Mouse (Mus musculus): ENCODE results near the gene Gm45713.
"Not testable (repeated sequence)": the region's sequence is repeated elsewhere in the genome, so short reads cannot be mapped to it uniquely, and the experiment has no call there.

Gm45713 gene

DNA sequence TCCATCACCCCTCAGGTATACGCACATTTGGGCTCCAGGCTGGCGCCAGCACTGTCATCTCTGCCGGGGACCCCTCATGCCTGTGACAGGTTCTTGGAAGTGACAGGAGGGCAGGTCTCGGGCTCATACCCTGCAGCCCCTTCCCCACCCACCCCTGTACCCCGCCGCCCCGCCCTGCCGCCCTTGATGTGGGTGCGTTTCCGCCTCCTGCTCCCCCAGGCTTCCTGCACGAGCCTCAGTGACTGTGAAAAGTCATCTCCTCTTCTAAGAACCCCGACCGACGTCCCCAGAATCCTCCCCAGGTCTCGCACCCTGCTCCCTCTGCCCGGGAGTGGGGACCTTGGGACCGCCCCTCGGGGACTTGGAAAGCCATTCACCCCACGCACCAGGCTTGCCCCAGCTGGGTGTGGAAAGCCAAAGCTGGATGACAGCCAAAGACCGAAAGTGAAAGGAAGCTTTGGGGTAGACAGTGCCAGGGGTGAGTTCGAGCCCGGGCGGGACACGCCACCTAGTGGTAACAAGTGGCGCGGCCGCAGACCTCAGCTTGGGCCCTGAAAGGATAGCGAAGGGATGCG lies at the start of gene Gm45713, which contains the start of gene Flt3l:
TSS of gene Gm45713 (minus strand) at position 239 of the 575 bp plus-strand sequence.
TSS of gene Flt3l (minus strand) at position 440 of the 575 bp plus-strand sequence.
- peak; percentile 84 for DNase-seq (ENCODE audit: low read depth)

DNA sequence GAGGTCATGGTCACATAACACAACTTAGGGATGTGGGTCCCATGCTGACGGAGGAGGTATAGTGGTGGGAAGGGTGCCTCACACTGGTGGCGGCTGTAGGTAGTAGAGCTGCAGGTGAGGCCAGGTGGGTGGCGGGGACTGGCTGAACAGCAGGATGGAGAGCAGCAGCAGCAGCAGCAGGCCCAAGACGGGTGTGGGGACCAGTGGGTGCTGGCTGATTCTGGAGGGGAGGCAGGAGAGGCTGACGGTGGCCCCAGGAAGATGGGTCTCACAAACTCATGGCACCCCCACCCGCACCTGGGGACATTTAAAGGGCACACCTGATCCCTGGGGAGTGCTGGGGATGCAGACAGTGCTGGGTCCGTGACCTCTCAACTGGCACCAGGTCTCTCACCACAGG lies 47.6 kb upstream of the Gm45713 start:
- DNase-seq (ENCODE audit: low read depth), result no peak

DNA sequence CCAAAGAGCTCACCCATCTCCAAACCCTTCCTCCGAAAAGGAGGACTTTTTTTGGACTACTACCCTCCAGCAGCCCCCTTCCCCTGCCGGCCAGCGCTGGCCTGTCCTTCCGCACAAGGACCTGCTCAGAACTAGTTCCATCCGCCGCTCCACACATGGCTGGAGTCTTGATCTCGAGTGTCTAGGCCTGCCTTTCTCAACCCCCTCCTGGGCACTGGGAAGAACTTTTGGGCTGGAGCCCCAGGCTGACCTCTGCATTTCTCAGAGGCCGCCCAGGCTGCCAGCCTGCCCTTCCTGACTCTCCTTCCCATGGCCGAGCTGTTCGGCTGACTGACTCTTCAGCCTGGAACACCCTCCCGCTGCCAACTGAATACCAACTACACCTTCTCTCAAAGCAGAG lies 46.6 kb upstream of the Gm45713 start:
- DNase-seq (ENCODE audit: low read depth), result no peak

DNA sequence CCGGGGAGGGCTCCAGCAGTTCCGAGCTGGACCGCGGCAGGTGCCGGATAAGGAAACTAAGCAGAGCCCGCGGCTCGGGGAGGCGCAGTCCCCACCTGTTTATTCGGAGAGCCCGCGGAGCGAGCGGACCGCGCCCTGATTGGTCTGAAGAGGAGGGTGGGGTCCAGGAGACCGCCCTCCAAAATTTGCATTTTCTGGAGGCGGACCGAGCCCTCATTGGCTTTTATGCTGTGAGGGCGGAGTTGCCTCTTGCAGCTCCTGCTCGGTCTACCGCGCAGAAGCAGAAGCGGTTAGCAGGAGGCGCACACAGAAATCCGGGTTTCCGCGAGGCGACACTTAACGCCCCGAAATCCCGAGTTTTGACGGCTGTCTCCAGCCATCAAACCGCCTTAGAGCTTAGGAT lies 46.2 kb upstream of the Gm45713 start:
- DNase-seq (ENCODE audit: low read depth), result peak; percentile 89

DNA sequence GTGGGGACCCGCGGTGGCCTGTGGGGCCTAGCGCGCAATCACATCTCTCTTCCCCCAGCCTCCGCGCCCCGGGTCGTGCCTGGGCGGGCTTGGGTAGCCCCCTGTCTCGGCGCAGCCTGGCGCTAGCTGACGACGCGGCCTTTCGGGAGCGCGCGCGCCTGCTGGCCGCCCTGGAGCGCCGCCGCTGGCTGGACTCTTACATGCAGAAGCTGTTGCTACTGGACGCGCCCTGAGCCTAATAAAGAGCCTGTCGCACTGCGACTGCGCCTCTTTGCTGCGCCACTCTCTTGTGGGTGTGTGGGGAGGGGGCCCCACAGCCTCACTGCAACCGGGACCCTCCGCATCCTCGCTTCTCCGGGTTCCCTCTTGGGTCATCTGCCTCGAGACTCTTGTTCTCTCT lies 45.5 kb upstream of the Gm45713 start:
- DNase-seq (ENCODE audit: low read depth), result no peak

DNA sequence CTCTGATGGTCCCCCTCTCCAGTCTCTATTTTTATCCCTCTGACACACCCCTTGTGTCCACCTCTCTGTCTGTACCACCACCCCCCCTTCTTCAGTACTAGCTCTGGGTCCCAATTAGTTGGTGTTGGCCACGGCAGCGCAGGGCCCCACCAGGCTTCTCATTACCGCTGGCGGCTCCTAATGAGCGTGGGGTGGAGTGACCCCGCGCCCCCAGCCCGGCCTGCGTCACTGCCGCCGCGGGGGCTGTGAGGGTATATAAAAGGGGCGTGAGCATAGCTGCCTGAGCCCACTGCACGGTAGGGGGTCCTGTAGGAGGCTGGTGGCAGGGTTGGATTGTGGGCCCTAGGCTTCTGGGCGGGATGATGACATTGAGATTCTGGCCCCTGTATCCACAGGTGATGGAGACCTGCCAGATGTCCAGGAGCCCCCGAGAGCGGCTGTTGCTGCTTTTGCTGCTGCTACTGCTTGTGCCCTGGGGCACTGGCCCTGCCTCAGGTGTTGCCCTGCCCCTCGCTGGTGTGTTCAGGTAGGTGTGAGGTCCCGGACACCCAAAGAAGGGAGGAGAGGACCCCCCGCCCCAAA lies 45.0 kb upstream of the Gm45713 start, which contains the start of gene Pth2:
TSS of gene Pth2 (plus strand) at position 100 of the 582 bp plus-strand sequence.
- no peak for DNase-seq (ENCODE audit: low read depth)

DNA sequence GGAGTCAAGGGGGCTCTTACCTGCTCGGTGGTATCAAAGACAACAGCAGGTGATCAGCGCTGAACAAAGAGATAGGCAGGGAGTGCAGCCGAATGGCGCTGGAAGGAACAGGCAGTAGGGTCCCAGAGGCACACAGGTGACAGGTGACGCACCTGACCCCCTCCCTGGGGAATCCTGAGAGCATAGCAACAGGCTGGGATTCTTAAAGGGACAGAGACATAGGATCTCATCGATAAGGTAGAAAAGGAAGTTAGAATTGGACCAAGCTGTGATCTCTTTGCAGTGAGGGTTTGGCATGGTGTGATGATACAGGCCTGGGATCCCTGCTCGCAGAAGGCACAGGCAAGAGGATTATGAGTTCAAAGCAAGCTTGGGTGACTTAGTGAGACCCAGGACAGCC lies 43.4 kb upstream of the Gm45713 start, which contains the start of gene Gfy:
TSS of gene Gfy (minus strand) at position 101 of the 400 bp plus-strand sequence.
- DNase-seq (ENCODE audit: low read depth), result no peak

DNA sequence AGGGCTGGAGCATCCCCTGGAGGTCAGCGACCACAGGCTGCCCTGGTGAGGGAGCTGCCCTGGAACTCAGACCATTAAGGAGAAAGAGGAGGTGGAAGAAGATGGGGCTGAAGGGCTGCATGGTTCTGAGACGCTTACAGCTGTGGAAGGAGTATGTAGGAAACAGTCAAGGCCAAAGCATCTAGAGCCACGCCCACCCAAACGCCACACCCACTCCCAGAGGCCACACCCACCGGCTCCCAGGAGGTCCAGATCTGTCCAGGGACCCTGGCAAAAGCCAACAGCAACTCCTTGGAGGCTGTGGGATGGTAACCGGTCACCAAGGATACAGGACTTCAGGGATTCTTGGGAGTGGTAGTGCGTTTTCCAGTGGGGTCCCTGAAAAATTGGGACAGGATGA lies 42.5 kb upstream of the Gm45713 start:
- no peak for DNase-seq (ENCODE audit: low read depth)

DNA sequence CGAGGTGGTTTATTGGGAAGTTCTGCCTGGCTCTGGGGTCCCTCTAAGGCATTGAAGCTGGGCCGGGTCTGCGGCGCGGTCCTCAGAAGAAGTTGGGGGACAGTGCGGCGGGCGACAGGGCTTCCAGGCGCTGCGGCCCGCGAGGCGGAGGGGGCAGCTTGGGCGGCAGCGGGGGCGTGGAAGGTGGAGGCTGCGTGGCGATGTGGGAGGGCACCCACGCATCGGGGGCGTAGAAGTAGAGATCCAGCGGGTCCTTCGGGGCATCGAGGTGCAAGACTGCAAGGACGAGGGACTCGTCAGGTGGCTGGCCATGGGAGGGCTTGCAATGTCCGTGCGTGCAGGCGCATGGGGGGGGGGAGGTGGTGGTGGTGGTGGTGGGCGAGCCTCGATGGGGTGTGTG lies 40.3 kb upstream of the Gm45713 start:
- no peak for DNase-seq (ENCODE audit: low read depth)

DNA sequence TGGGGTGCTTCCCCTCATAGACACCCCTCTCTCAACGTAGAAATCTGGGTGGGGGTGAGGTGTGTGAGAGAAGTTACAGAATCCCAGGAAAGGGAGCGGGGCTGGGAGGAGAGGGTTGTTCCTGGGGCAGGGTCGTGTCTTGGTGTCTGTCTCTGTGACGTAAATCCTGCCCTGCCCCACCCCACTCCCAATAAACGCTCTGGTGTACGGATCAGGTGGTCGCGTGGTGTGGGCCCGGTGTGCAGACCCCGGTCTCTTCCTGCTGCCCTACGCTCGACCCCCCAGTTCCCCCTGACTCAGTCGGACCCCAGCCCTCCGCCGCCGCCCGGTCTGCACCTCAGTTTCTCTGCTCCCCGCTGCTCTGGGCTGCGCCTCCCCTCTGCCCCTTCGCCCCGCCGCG lies 39.9 kb upstream of the Gm45713 start:
- DNase-seq (ENCODE audit: low read depth), result no peak

DNA sequence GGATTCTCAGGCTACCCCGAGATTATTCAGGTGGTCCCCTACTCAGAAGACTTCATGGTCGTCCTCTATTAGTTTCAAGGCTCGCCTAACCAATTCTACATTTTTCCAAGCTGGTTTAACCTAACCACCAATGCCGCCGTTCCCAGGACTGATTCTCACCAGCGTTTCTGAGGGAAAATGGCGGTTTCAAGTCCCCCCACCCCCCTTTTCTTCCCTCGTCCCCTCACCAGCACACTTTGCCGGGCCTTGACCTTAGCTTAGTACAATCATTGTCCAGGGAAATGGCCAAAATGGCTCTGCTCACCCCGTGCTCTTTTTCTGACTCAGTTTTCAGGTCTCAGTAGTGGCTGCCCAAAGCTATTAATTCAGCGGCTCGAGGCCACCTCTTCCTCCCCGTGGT lies 39.4 kb upstream of the Gm45713 start:
- no peak for DNase-seq (ENCODE audit: low read depth)

DNA sequence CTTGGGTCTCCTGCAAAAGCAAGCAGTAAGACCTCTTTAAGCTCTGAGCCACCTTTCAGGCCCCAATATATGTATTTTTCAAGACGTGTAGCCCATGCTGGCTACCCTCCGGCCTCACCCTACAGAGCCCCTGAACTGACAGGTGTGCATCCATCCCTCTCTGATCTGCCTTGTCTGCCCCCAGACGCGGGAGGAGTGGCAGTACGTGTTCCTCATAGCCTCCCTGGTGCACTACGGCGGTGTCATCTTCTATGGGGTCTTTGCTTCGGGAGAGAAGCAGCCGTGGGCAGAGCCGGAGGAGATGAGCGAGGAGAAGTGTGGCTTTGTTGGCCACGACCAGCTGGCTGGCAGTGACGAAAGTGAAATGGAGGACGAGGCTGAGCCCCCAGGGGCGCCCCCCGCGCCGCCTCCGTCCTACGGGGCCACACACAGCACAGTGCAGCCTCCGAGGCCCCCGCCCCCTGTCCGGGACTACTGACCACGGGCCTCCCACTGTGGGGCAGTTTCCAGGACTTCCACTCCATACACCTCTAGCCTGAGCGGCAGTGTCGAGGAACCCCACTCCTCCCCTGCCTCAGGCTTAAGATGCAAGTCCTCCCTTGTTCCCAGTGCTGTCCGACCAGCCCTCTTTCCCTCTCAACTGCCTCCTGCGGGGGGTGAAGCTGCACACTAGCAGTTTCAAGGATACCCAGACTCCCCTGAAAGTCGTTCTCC lies 38.7 kb upstream of the Gm45713 start:
- DNase-seq (ENCODE audit: low read depth), result no peak

DNA sequence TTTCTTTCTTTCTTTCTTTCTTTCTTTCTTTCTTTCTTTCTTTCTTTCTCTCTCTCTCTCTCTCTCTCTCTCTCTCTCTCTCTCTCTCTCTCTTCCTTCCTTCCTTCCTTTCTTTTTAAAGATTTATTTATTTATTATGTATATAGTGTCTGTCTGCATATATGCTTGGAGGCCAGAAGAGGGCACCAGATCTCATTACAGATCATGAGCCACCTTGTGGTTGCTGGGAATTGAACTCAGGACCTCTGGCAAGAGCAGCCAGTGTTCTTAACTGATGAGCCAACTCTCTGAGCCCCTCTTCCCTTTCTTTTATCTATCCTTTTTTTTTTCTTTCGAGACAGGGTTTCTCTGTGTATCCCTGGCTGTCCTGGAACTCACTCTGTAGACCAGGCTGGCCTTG lies 37.7 kb upstream of the Gm45713 start:
- DNase-seq (ENCODE audit: low read depth), result not testable (repeated sequence)

DNA sequence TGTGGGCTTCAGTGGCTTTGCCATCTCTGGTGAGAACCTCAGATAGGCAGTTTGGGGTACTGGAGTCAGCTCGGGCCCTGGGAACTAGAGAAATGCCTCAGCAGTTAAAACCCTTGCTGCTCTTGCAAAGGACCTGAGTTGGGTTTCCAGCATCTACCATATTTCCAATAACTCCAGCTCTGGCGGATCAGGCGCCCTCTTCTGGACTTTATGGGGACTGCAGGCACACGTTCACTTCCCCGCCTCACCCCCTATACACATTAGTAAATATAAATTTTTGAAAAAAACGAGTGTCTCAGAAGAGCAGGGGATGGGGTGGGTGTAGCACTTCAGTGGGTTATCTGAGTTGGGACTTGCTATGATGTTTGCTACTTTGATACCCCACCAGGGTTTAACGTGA lies 36.9 kb upstream of the Gm45713 start:
- no peak for DNase-seq (ENCODE audit: low read depth)

DNA sequence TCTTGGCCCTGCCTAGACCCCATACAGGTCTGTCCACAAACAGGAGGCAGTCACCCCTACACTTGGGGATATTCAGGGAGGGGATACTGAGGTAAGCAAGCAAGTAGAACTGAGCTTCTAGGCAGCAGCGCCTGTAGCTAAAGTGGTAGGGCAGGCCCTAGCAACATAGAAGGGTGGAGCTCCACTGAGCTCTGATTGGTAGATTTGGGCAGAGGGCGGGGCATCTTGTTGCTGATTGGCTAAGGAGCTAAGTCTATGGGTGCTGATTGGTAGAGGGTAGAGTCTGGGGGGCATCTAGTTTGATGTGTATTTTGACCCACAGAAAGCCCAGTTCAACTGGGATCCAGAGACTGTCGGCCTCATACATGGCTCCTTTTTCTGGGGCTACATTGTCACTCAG lies 33.5 kb upstream of the Gm45713 start:
- DNase-seq (ENCODE audit: low read depth), result no peak

DNA sequence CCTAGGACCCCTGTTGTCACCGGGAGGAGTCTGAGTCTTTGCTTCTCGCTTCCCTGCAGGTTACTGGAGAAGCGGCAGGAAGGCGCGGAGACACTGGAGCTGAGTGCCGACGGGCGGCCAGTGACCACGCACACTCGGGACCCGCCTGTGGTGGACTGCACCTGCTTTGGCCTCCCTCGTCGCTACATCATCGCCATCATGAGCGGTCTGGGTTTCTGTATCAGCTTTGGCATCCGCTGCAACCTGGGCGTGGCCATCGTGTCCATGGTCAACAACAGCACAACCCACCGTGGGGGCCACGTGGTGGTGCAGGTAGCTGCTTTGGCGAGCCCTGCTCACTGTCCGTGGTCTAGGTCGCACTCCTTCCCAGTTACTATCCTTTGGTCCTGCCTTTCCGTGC lies 32.6 kb upstream of the Gm45713 start:
- no peak for DNase-seq (ENCODE audit: low read depth)

DNA sequence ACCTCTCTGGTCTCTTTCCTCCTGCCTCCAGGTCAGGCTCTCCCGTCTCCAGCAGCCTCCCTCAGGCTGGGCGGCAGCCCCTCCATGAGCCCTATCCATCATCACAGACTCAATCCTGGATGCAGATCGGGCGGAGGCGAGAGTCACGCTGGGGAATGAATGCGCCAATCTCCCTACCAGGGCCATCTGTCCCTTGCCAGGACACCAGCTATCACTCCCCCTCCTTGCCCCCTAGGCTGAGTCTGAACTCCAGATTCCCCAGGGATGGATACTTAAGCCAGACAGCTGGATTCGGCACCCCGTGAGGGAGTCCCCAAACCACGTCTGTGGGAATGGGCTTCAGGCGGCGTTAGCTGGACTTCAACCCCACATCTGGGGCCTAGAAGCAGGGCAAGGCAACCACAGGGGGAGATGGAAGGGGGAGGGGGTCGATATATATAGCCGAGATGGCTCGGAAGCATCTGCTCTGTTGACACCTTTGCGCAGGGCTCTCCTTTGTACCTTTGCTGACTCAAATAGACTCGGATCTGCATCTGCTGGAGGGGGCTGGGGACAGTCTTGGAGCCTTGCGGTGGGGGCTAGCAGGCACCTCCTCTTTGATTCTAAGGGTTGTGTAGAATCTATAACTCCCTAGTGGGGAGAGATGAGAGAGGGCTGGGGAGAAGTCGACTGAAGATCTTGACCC lies 31.9 kb upstream of the Gm45713 start:
- no peak for DNase-seq (ENCODE audit: low read depth)

DNA sequence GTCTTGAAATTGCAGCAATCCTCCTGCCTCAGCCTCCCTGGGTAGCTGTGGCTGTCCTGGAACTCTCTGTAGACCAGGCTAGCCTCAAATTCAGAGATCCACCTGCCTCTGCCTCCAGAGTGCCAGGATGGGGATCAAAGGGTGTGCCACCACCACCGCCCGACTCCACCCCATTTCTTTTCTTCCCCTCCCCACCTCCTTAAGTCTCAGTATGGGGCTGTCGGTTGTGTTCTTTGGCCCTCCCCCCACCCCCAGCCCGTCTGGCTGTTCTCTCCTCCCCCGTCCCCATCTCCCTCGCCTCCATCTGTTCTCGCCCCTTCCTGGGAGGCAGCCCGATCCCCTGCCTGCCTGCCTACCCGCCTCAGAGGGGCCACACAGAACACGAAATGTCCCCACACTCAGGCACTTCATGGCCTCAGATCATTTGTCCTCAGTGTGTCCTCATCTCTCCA lies 30.9 kb upstream of the Gm45713 start:
- no peak for DNase-seq (ENCODE audit: low read depth)

DNA sequence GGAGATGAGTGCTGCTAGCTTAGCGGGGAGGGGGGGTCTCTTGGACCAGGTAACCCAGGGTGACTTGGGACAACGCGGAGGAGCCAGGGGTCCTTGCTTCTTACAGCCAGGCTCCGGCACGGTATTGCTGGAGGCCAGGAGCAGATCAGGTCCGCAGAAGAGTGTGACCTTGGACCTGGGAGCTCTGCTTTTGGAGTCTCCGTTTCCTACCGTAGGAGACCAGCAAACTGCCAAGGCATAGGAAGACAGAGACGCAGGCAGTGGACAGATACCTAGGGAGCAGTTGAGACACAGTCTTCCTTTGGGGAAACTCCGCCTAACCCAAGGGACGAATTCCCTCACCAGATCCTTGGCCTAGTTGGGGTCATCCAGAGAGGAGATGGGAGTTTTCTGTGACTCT lies 29.7 kb upstream of the Gm45713 start:
- no peak for DNase-seq (ENCODE audit: low read depth)

DNA sequence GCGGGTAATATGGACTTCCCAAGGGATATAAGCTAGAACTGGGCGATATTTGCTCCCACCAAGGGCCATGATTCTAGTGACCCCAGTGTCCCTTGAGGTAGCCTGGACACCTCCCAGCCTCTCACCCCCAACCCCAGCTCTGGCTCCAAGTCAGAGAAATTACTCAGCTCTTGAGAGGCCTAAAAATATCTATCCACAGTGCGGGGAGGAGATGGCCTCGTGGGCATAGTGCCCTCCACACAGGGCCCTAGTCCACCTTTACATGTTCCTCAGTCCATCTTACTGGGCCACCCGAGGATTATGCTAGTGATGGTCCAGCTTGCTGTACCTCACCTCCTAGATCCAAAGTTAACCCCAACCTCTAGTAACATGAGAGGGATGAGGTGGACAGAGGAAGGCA lies 28.8 kb upstream of the Gm45713 start:
- no peak for DNase-seq (ENCODE audit: low read depth)

DNA sequence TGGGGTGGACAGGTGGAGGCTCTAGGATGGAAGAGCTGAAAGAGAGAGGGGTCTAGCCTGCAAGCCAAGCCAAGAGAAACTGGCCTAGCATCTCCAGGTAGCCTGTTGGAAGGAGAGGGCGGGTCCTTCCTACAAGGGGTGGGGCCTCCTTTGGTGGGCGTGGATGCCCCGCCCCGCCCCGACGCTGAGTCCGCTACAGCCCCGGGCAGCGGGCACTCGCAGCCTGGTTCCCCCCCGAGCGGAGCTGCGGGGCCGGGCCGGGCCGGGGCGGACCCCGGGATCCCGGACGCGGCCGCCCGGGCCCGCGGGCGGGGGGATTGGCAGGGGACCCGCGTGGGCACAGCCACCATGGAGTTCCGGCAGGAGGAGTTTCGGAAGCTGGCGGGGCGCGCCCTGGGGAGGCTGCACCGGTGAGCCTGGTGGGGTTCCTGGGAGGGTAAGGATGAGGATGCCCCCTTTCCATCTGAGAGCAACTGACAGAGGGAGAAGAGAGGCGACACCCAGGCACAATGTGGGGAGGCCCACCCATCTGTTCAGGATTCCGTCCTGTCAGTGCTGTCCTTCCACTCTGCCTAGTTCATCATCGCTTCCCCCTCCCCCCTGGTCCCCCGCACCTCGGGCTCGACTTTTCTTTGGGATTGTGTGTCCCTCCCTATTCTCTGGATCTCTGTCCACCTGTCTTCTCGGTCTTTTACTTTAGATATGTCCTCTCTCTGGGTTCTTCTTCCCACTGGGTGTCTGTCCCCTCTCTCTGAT lies 27.9 kb upstream of the Gm45713 start, which contains the start of gene Slc17a7:
TSS of gene Slc17a7 (plus strand) at position 215 of the 756 bp plus-strand sequence.
- DNase-seq (ENCODE audit: low read depth), result no peak
